Mouse (Mus musculus) neural tube, embryonic 15.5 days (tissue): Measurements from ENCODE around the gene Zer1. TPM values are rescaled to one million over a fixed set of nuclear protein-coding genes. Genes with fewer than 3 reads are reported as not detected.

ENCODE experiments used
- ATAC-seq: fragments of 200-750 bp; cut with Nextera tagmentation; 2 replicates; pipeline ENCODE4 v1.8.0; 2017; ENCODE audit warnings: mild to moderate bottlenecking, moderate TSS enrichment, moderate library complexity; ENCODE audit not compliant: low FRiP score
- H3K27ac ChIP-seq: fragments of 300-500 bp; sonication (generic); replicated peaks from 2 replicates; pipeline ENCODE4 v1.5.1; 2015; ENCODE audit warnings: mild to moderate bottlenecking, inconsistent platforms
- H3K27me3 ChIP-seq: fragments of 300-500 bp; sonication (generic); replicated peaks from 2 replicates; pipeline ENCODE4 v1.6.1; 2015; ENCODE audit warnings: inconsistent platforms
- H3K36me3 ChIP-seq: fragments of 300-500 bp; sonication (generic); 2 replicates; pipeline ENCODE4 v1.6.1; 2015; ENCODE audit warnings: inconsistent platforms
- H3K4me1 ChIP-seq: fragments of 300-500 bp; sonication (generic); 2 replicates; pipeline ENCODE4 v1.6.1; 2015; ENCODE audit warnings: inconsistent platforms
- H3K4me2 ChIP-seq: fragments of 300-500 bp; sonication (generic); 2 replicates; pipeline ENCODE4 v1.6.1; 2015; ENCODE audit warnings: inconsistent platforms, mild to moderate bottlenecking, moderate library complexity
- H3K4me3 ChIP-seq: fragments of 300-500 bp; sonication (generic); replicated peaks from 2 replicates; pipeline ENCODE4 v1.5.1; 2015; ENCODE audit warnings: mild to moderate bottlenecking, inconsistent platforms
- H3K9ac ChIP-seq: fragments of 300-500 bp; sonication (generic); replicated peaks from 2 replicates; pipeline ENCODE4 v1.6.1; 2015; ENCODE audit warnings: mild to moderate bottlenecking, inconsistent platforms
- H3K9me3 ChIP-seq: fragments of 300-500 bp; sonication (generic); replicated peaks from 2 replicates; pipeline ENCODE4 v1.6.1; 2016; ENCODE audit warnings: inconsistent platforms
- WGBS: fragments of 180-500 bp; shearing (Covaris S2); methylation state at CpG from one replicate; pipeline ENCODE4 v1.1.7; 2015; ENCODE audit warnings: mixed read lengths; 5-methylcytosine and 5-hydroxymethylcytosine counted together
- polyA plus RNA-seq: library from polyadenylated mRNA; unstranded; fragments of >200 nt; fragmentation: Nextera tagmentation; extraction: Ambion mirVana; gene quantifications from 2 replicates; pipeline ENCODE4 v1.2.1, GENCODE M21; 2015

Zer1 gene
- polyA plus RNA-seq, 1 experiment from 2014 or later, result 14.5 TPM

DNA sequence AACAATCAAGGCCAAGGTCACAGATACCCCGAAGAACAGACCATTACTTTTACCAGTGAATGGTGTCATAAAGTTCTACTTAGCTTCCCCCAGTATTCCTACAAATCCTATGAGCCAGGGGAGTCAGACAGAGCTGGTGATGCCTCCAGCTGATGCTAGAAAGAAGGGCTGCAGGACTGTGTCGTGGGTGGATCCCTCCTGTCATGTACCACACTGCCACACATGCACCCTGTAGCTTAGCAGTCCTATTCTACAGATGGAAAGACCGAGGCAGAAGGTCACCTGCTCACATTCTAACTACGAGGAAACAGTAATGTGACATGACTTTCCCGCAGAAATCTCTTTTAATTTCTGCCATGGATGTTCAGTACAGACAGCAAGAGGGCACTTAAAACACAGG lies 1.6 kb downstream of the Zer1 start:
- Histone ChIP-seq H3K9me3 (no peaks in the 10 kb centered on the region), H3K27me3 (no peaks in the 10 kb centered on the region), H3K27ac (no peak overlapping the region), H3K4me2 (peak overlapping the region; percentile 96), H3K9ac (no peak overlapping the region), H3K4me3 (peak overlapping the region; percentile 88; the same call in 1 of the 2 replicates), H3K36me3 (no peaks in the 10 kb centered on the region), H3K4me1 (peaks cover 47% of the 10 kb centered on the region)
- WGBS, result 83% methylated on average over 5 of the region's 5 CpGs
- ATAC-seq, result no peak

- no peak overlapping the region for H3K27ac ChIP-seq
- peaks cover 3% of the 10 kb centered on the region; the same call in 1 of the 2 replicates for H3K36me3 ChIP-seq
- peaks cover 45% of the 10 kb centered on the region for H3K4me1 ChIP-seq
- 66% methylated on average over 4 of the region's 4 CpGs for WGBS
- no peak for ATAC-seq
- H3K9me3 ChIP-seq, result no peaks in the 10 kb centered on the region
- no peak overlapping the region for H3K4me2 ChIP-seq
- no peaks in the 10 kb centered on the region for H3K27me3 ChIP-seq
- H3K9ac ChIP-seq, result no peak overlapping the region
- H3K4me3 ChIP-seq, result no peak overlapping the region
Measured at GRCm38 (mm10) chr2:30120269-30120668, 4.1 kb downstream of the Zer1 start.

- H3K9ac ChIP-seq, result no peak overlapping the region
- 10% methylated on average over 6 of the region's 6 CpGs for WGBS
- H3K4me2 ChIP-seq, result 0 out of 2 replicates have a peak overlapping the region, but pooled peaks have one; percentile 11
- H3K27me3 ChIP-seq, result no peaks in the 10 kb centered on the region
- peaks cover 39% of the 10 kb centered on the region for H3K4me1 ChIP-seq
- no peaks in the 10 kb centered on the region for H3K9me3 ChIP-seq
- ATAC-seq, result no peak
- 0 out of 2 replicates have a peak overlapping the region, but pooled peaks have one; percentile 56 for H3K27ac ChIP-seq
- H3K36me3 ChIP-seq, result peaks cover 6% of the 10 kb centered on the region
- no peak overlapping the region for H3K4me3 ChIP-seq
Measured at GRCm38 (mm10) chr2:30119641-30120051, 4.7 kb downstream of the Zer1 start.

DNA sequence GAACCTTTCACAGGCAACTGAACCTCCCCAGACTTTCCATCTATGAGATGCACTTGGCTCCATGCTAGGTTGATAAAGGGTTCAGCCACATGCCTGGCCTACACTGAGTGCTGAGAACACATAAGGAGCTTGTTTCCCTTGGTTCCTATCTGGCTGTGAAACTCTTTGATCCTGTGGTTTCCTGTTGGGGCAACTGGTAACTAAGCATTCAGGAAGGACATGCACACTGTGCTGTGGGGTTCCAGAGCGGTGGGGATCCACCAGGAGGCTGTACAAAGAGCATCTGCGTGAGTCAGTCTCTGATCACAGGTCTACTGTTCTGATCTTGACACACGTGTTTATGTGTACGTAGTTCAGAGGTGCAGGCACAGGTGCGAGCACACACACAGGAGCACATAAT lies 11.8 kb downstream of the Zer1 start:
- 85% methylated on average over 5 of the region's 5 CpGs for WGBS
- H3K36me3 ChIP-seq, result peaks cover 60% of the 10 kb centered on the region

GRCm38 (mm10) chr2:30111500-30111899 lies 12.9 kb downstream of the Zer1 start:
- 100% methylated on average over 2 of the region's 2 CpGs for WGBS
- Histone ChIP-seq H3K36me3 (peaks cover 71% of the 10 kb centered on the region), H3K9ac (no peak overlapping the region), H3K4me1 (no peaks in the 10 kb centered on the region), H3K9me3 (no peaks in the 10 kb centered on the region), H3K4me2 (no peak overlapping the region), H3K27me3 (no peaks in the 10 kb centered on the region), H3K27ac (no peak overlapping the region), H3K4me3 (no peak overlapping the region)
- ATAC-seq, result no peak

More for the DNA sequence above, 11.8 kb downstream of the Zer1 start:
- H3K4me1 ChIP-seq, result no peaks in the 10 kb centered on the region
- ATAC-seq, result no peak
- no peaks in the 10 kb centered on the region for H3K9me3 ChIP-seq
- H3K4me3 ChIP-seq, result no peak overlapping the region
- H3K4me2 ChIP-seq, result no peak overlapping the region
- no peak overlapping the region for H3K27ac ChIP-seq
- no peak overlapping the region for H3K9ac ChIP-seq
- no peaks in the 10 kb centered on the region for H3K27me3 ChIP-seq

- H3K27ac ChIP-seq, result no peak overlapping the region
- H3K4me2 ChIP-seq, result no peak overlapping the region
- H3K36me3 ChIP-seq, result peaks cover 94% of the 10 kb centered on the region
- H3K4me1 ChIP-seq, result no peaks in the 10 kb centered on the region
- no peak overlapping the region for H3K4me3 ChIP-seq
- no peaks in the 10 kb centered on the region for H3K9me3 ChIP-seq
- H3K9ac ChIP-seq, result no peak overlapping the region
- WGBS, result 87% methylated on average over 4 of the region's 4 CpGs
- no peak for ATAC-seq
- H3K27me3 ChIP-seq, result no peaks in the 10 kb centered on the region
Measured at GRCm38 (mm10) chr2:30108260-30108659, 16.1 kb downstream of the Zer1 start.

DNA sequence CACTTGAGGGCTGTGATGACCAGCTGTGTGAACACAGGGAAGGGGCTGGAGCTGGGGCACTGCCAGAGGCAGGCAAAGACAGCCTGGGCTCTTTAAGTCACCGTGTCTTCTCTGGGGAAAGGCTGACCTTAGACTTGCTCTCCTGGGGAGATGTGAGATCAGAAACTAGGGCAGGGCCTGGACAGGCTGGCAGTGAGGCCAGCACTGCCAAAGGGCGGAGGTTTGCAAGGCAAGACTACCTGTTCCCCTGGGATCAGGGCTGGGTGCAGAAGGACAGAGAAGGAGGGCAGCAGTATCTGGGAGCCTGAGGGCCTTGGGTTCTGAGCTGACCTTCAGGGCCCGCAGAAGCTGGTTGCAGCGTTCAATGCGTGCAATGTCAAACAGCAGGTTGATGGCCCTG lies 16.7 kb downstream of the Zer1 start:
- H3K4me3 ChIP-seq, result no peak overlapping the region
- peaks cover 96% of the 10 kb centered on the region for H3K36me3 ChIP-seq
- no peak for ATAC-seq

DNA sequence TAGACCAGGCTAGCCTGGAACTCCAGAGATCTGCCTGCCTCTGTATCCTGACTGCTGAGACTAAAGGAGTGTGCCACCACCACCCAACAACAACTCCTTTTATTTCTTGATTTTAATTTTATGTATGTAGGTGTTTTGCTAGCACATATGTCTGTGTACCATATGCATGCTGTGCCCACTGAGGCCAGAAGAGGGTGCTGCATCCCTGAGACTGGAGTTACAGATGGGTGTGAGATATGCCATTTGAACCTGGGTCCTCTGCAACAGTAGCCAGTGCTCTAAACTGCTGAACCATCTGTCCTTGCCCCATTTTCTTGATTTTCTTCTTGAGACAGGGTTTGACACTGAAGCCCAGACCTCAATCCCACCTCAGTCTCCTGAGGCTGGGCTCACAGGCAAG lies 18.0 kb downstream of the Zer1 start:
- Histone ChIP-seq H3K4me1 (no peaks in the 10 kb centered on the region), H3K27me3 (no peaks in the 10 kb centered on the region), H3K4me2 (no peak overlapping the region), H3K27ac (no peak overlapping the region), H3K36me3 (peaks cover 97% of the 10 kb centered on the region), H3K9me3 (no peaks in the 10 kb centered on the region), H3K9ac (no peak overlapping the region), H3K4me3 (no peak overlapping the region)
- no peak for ATAC-seq

More for the DNA sequence above, 16.7 kb downstream of the Zer1 start:
- H3K9me3 ChIP-seq, result no peaks in the 10 kb centered on the region
- no peak overlapping the region for H3K9ac ChIP-seq
- no peaks in the 10 kb centered on the region for H3K4me1 ChIP-seq
- no peak overlapping the region for H3K27ac ChIP-seq
- no peaks in the 10 kb centered on the region for H3K27me3 ChIP-seq
- H3K4me2 ChIP-seq, result no peak overlapping the region
- WGBS, result 93% methylated on average over 5 of the region's 5 CpGs

GRCm38 (mm10) chr2:30100214-30100613 lies 24.2 kb downstream of the Zer1 start:
- no peak overlapping the region for H3K9ac ChIP-seq
- H3K27me3 ChIP-seq, result no peaks in the 10 kb centered on the region
- H3K36me3 ChIP-seq, result peaks cover 82% of the 10 kb centered on the region
- no peak overlapping the region for H3K4me2 ChIP-seq
- no peak overlapping the region for H3K4me3 ChIP-seq
- no peaks in the 10 kb centered on the region for H3K9me3 ChIP-seq
- 0 out of 2 replicates have a peak, but pooled peaks cover under 1% of the 10 kb centered on the region for H3K4me1 ChIP-seq
- no peak for ATAC-seq
- H3K27ac ChIP-seq, result no peak overlapping the region
- WGBS, result 77% methylated on average over 4 of the region's 4 CpGs

- Histone ChIP-seq H3K4me2 (no peak overlapping the region), H3K27me3 (no peaks in the 10 kb centered on the region), H3K9ac (no peak overlapping the region), H3K4me3 (no peak overlapping the region), H3K36me3 (peaks cover 42% of the 10 kb centered on the region), H3K9me3 (no peaks in the 10 kb centered on the region), H3K27ac (no peak overlapping the region), H3K4me1 (peaks cover 23% of the 10 kb centered on the region)
- ATAC-seq, result no peak
- WGBS, result 87% methylated on average over 2 of the region's 2 CpGs
Measured at GRCm38 (mm10) chr2:30095882-30096527, 28.4 kb downstream of the Zer1 start.

- peak overlapping the region; percentile 67 for H3K4me3 ChIP-seq
- peak overlapping the region; percentile 60 for H3K9ac ChIP-seq
- H3K9me3 ChIP-seq, result no peaks in the 10 kb centered on the region
- no peaks in the 10 kb centered on the region for H3K27me3 ChIP-seq
- peak overlapping the region; percentile 61 for H3K27ac ChIP-seq
- 2% methylated on average over 13 of the region's 13 CpGs for WGBS
- H3K4me2 ChIP-seq, result peak overlapping the region; percentile 88
- H3K36me3 ChIP-seq, result peaks cover 24% of the 10 kb centered on the region
- peak; percentile 10; the same call in 1 of the 2 replicates for ATAC-seq
- peaks cover 23% of the 10 kb centered on the region for H3K4me1 ChIP-seq
Measured at GRCm38 (mm10) chr2:30094208-30094588, 30.2 kb downstream of the Zer1 start.

DNA sequence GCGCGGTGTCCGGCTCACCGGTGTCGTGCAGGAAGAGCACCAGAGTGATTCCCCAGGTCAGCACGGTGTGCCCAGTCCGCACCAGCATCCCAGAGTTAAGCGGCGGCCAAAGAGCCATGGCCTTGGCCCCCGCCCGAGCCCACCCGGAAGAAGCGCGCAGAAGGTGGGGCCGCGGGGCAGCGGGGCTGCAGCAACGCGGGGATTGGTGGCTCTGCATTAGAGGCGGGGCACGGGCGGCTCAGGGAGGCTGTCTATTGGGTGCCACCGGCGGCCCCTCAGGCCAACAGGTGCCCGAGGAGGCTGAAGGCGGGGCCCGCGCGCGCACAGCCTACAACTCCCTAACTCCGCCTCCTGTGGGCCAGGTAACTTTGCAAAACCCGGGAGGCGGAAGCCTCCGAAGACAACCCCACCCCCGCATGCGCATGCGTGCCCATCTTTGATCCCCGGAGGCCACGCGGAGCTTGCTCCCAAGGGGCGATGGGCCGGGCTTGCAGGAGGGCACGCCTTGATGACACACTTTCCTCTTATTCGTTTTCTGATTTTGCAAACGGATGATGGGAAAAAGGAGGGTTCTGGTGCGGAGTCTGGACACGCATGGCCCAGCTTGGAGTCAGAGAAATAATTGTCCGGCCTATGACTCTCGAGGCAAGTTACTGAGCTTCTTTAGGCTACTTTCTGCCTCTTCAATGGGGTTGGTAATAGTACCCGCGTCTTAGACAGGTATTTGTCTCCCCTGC lies 30.7 kb downstream of the Zer1 start, which contains the start of gene Zdhhc12:
Gene Zdhhc12, minus strand, starts transcription at position 178 of the 737 bp plus-strand sequence.
- Histone ChIP-seq H3K9ac (peak within 1 kb of the TSS; percentile 60), H3K9me3 (no peaks in the 10 kb centered on the region), H3K4me2 (peak within 1 kb of the TSS; percentile 88), H3K27me3 (no peaks in the 10 kb centered on the region), H3K27ac (peak within 1 kb of the TSS; percentile 61), H3K36me3 (peaks cover 18% of the 10 kb centered on the region), H3K4me3 (peak within 1 kb of the TSS; percentile 67), H3K4me1 (peaks cover 23% of the 10 kb centered on the region)
- under 1% methylated on average over 51 of the region's 51 CpGs for WGBS
- ATAC-seq, result peak; percentile 97
